33 mouse cellular contexts compared by ENCODE assay signal in genomic region chr5:119550916-119551315, GRCm38 (mm10).
DNase-seq lines count a peak whose midpoint lies in the region; ATAC-seq and TF ChIP-seq lines count a peak whose summit lies in the region.
"Had no signal": no experiment of that assay in that cellular context is flagged by ENCODE, and none has a peak within 500 bp of the region (broad histone marks: within the 10 kb centered on the region; RNA-seq: fewer than 3 reads in every experiment).

No protein-coding gene starts in this region.

- no peak overlapping the region for H3K4me3 ChIP-seq in lung, embryonic 14.5 days (ENCODE audit: low read depth, low read length)
- H3K4me3 ChIP-seq: heart, embryonic 13.5 days; hindbrain, embryonic 10.5 days; hindbrain, embryonic 15.5 days; layer of hippocampus, adult 2 months; liver, embryonic 12.5 days; neural tube, embryonic 15.5 days had no signal

- no peaks in the 10 kb centered on the region for H3K27me3 ChIP-seq in lung, embryonic 14.5 days (ENCODE audit: insufficient read depth, low read length)
- H3K27me3 ChIP-seq: hindbrain, embryonic 15.5 days; liver, embryonic 12.5 days had no signal

- H3K4me2 ChIP-seq in lung, embryonic 14.5 days: no peak overlapping the region
- H3K4me2 ChIP-seq: heart, embryonic 13.5 days; hindbrain, embryonic 15.5 days; liver, embryonic 12.5 days; neural tube, embryonic 15.5 days had no signal

- TF ChIP-seq CTCF in lung, embryonic 14.5 days (IDR thresholded peaks at IDR 0.05; ENCODE audit: low read depth): no peak

- H3K9ac ChIP-seq in lung, embryonic 14.5 days: no peak overlapping the region
- H3K9ac ChIP-seq: forebrain, postnatal 0 days; heart, embryonic 13.5 days; hindbrain, embryonic 15.5 days; liver, embryonic 12.5 days; liver, postnatal 0 days; neural tube, embryonic 15.5 days had no signal

- WGBS in lung, embryonic 14.5 days: 45% methylated on average over 6 of the region's 6 CpGs

- peak; percentile 35 for DNase-seq in lung, embryonic 14.5 days
- DNase-seq in lung, postnatal 4 days: no peak
- DNase-seq in ZHBTc4 (ENCODE audit: low read depth, low spot score): peak; percentile 62
- DNase-seq in fibroblast of lung, adult 2 months (ENCODE audit: low read depth): peak; percentile 40
- no peak for DNase-seq in layer of hippocampus, postnatal 14 days (ENCODE audit: low spot score in 2 of 2)
- DNase-seq in spleen, postnatal 36 days (ENCODE audit: low spot score in 2 of 2): no peak
- DNase-seq: adrenal gland, adult 2 months; cerebellum, adult 8-10 months; cerebellum, postnatal 36 days; forebrain, postnatal 0 days; gastrocnemius, postnatal 10 days; heart, postnatal 10 days; kidney, adult 11 months; kidney, postnatal 14 days; layer of hippocampus, postnatal 36 days; left cerebral cortex, postnatal 4 days; liver, postnatal 0 days; midbrain, embryonic 14.5 days; right cerebral cortex, adult 18-20 months; right cerebral cortex, postnatal 4 days; thymus, adult 2 months; thymus, postnatal 36 days had no signal

- peaks cover 6% of the 10 kb centered on the region; the same call in 1 of the 2 replicates for H3K4me1 ChIP-seq in lung, embryonic 14.5 days (ENCODE audit: insufficient read depth)
- H3K4me1 ChIP-seq: heart, embryonic 13.5 days; liver, embryonic 12.5 days had no signal

- no peaks in the 10 kb centered on the region for H3K9me3 ChIP-seq in lung, embryonic 14.5 days (ENCODE audit: low read depth, low read length)
- H3K9me3 ChIP-seq: hindbrain, embryonic 15.5 days had no signal

- ATAC-seq in lung, embryonic 14.5 days (ENCODE audit: insufficient read depth): no peak
- no peak for ATAC-seq in erythroid progenitor cell, adult 5-6 weeks (replicated peaks; ENCODE audit: low FRiP score, poor library complexity, severe bottlenecking)
- ATAC-seq: activated CD4-positive, CD25-positive, alpha-beta regulatory T cell, adult 4 months; forebrain, postnatal 0 days; inflammation-experienced regulatory T-cells, adult 6 months; liver, embryonic 12.5 days; liver, postnatal 0 days; lung, postnatal 0 days had no signal

- H3K27ac ChIP-seq in lung, embryonic 14.5 days (ENCODE audit: low read depth): no peak overlapping the region
- H3K27ac ChIP-seq: heart, embryonic 13.5 days; hindbrain, embryonic 10.5 days; hindbrain, embryonic 15.5 days; layer of hippocampus, adult 2 months; liver, embryonic 12.5 days; macrophage; neural tube, embryonic 15.5 days had no signal

- no peaks in the 10 kb centered on the region for H3K36me3 ChIP-seq in lung, embryonic 14.5 days (ENCODE audit: insufficient read depth)
- H3K36me3 ChIP-seq: heart, embryonic 13.5 days; hindbrain, embryonic 10.5 days; hindbrain, embryonic 15.5 days; liver, embryonic 12.5 days; neural tube, embryonic 15.5 days had no signal

Comparison
In these comparisons a context has a peak if more than half of its experiments do, and no peak if none do; other contexts are left out.
1. DNase-seq: peak in lung, embryonic 14.5 days (single experiment), ZHBTc4 (single experiment) and fibroblast of lung, adult 2 months (single experiment); none in lung, postnatal 4 days (0 of 2), layer of hippocampus, postnatal 14 days (0 of 2) and spleen, postnatal 36 days (0 of 2).